Mouse (Mus musculus): ENCODE results near the gene Cdk18. TPM values are rescaled to one million over a fixed set of nuclear protein-coding genes. Genes with fewer than 3 reads are reported as not detected.

Gene Cdk18
- polyA plus RNA-seq, 1 experiment from 2014 or later, result 0.82 TPM

DNA sequence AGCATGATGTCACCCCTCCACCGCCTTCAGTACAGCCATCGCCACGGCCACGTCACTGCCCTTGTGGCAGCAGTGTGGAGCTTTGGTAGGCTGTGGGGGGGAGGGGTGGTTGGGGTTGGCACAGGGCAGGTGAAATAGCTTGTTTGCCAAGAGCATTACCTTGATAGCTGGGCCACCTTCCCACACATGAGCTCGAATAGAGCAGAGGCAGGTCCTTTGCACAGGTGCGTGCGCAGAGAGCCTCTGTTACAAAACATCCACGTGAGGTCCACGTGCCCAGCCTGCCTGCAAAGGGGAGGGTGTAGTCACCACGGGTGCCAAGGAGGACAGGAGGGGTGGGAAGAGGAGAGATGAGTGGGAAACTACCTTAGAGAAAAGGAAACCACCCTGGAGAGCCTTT is 63.9 kb downstream of the Cdk18 start:
- Histone ChIP-seq H3K36me3 (ENCODE audit: control insufficient read depth, insufficient read depth, low read length) (no peaks in the 10 kb centered on the region), H3K9ac (ENCODE audit: low read depth, low read length) (no peak overlapping the region), H3K9me3 (ENCODE audit: control insufficient read depth, low read length) (no peaks in the 10 kb centered on the region), H3K27me3 (ENCODE audit: control insufficient read depth, insufficient read depth, low read length) (no peaks in the 10 kb centered on the region), H3K4me2 (replicated peaks; ENCODE audit: low read depth, low read length) (no peak overlapping the region), H3K4me1 (replicated peaks; ENCODE audit: control insufficient read depth, insufficient read depth, low read length) (no peaks in the 10 kb centered on the region), H3K4me3 (ENCODE audit: low read depth, low read length) (no peak overlapping the region), H3K27ac (ENCODE audit: low read depth, low read length) (no peak overlapping the region)
- no peak for DNase-seq (ENCODE audit: low spot score)
- WGBS, result 88% methylated on average over 10 of the region's 10 CpGs
- ATAC-seq (ENCODE audit: low FRiP score), result no peak

GRCm38 (mm10) chr1:132070659-132071058 is 68.8 kb downstream of the Cdk18 start:
- Histone ChIP-seq H3K9me3 (ENCODE audit: control insufficient read depth, low read length) (no peaks in the 10 kb centered on the region), H3K4me3 (ENCODE audit: low read depth, low read length) (no peak overlapping the region), H3K9ac (ENCODE audit: low read depth, low read length) (no peak overlapping the region), H3K27ac (ENCODE audit: low read depth, low read length) (no peak overlapping the region), H3K4me1 (replicated peaks; ENCODE audit: control insufficient read depth, insufficient read depth, low read length) (peaks cover 5% of the 10 kb centered on the region), H3K4me2 (replicated peaks; ENCODE audit: low read depth, low read length) (no peak overlapping the region), H3K27me3 (ENCODE audit: control insufficient read depth, insufficient read depth, low read length) (peaks cover 21% of the 10 kb centered on the region), H3K36me3 (ENCODE audit: control insufficient read depth, insufficient read depth, low read length) (no peaks in the 10 kb centered on the region)
- ATAC-seq (ENCODE audit: low FRiP score) (no peak), DNase-seq (ENCODE audit: low spot score) (no peak)
- 88% methylated on average over 3 of the region's 3 CpGs for whole genome bisulfite sequencing

DNA sequence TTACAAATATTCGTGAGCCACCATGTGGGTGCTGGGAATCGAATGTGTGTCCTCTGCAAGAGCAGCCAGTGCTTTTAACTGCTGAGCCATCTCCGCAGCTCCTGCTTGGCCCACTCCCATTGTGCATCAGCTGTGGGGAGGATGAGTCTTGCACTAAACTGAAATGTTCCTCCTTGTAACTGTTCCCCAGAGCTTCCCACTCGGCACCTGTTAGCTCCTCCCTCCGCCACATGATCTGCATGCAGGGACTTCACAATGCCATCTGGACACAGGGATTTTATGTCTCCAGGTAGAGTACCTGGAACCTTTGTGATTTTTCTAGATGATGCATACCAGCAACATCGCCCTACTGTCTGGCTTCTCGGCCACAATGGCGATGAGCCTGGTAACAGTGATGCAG is 70.0 kb downstream of the Cdk18 start:
- no peaks in the 10 kb centered on the region for H3K36me3 ChIP-seq (ENCODE audit: control insufficient read depth, insufficient read depth, low read length)
- 85% methylated on average over 8 of the region's 8 CpGs for WGBS
- no peaks in the 10 kb centered on the region for H3K9me3 ChIP-seq (ENCODE audit: control insufficient read depth, low read length)
- H3K4me2 ChIP-seq (replicated peaks; ENCODE audit: low read depth, low read length), result no peak overlapping the region
- peaks cover 5% of the 10 kb centered on the region for H3K4me1 ChIP-seq (replicated peaks; ENCODE audit: control insufficient read depth, insufficient read depth, low read length)
- no peak overlapping the region for H3K27ac ChIP-seq (ENCODE audit: low read depth, low read length)
- no peak overlapping the region for H3K4me3 ChIP-seq (ENCODE audit: low read depth, low read length)
- DNase-seq (ENCODE audit: low spot score), result no peak
- peaks cover 23% of the 10 kb centered on the region for H3K27me3 ChIP-seq (ENCODE audit: control insufficient read depth, insufficient read depth, low read length)
- H3K9ac ChIP-seq (ENCODE audit: low read depth, low read length), result no peak overlapping the region
- ATAC-seq (ENCODE audit: low FRiP score), result no peak

DNA sequence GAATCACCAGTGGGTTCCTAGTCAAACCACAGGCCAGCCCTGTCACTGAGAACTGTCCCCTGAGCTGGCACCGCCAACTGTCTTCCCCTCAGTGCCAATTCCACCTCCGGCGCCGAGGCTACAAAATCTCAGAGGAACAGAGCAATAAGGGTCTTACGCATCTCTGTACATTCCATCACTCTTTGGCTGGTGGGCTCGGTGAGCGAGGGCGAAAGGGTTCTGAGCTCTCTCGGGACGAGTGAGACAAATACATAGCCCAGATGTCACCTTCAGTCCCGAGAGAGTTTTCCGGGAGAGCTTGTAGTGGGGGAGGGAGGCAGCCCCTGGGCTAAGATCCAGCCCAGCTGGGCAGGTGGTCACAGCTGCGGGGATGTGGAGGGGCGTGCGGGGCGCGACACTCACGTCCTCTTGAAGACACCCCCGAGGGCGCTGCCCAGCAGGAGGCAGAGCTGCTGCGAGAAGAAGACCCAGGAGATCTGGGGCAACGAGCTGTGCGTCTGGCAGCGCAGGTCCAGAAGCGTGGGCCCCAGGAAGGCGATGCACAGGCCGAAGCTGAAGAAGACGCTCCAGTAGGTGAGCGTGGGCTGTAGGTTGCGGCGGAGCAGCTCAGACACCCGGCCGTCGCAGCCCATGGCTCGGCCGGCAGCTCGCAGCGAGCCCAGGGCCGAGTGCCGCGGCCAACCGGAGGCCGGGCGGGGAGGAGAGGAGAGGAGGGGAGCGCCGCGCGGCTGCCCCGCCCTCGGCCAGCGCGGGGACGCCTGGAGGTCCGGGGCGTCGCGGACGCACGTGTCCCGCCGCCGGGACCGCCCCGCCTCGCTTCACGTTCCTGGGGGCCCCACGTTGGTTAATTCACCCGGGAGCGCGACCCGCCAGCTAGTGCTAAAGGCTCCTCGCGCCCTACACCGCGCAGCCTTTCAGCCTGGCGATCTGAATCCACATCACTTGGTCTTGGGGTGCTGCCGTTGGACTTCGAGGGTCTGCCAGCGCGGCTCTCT is 71.9 kb downstream of the Cdk18 start, which contains the start of gene Mfsd4a:
Gene Mfsd4a (minus strand): TSS at position 802 of the 995 bp plus-strand sequence.
- DNase-seq (ENCODE audit: low spot score), result peak; percentile 62
- Histone ChIP-seq H3K4me2 (replicated peaks; ENCODE audit: low read depth, low read length) (peak within 1 kb of the TSS; percentile 65), H3K36me3 (ENCODE audit: control insufficient read depth, insufficient read depth, low read length) (no peaks in the 10 kb centered on the region), H3K9me3 (ENCODE audit: control insufficient read depth, low read length) (no peaks in the 10 kb centered on the region), H3K4me3 (ENCODE audit: low read depth, low read length) (peak within 1 kb of the TSS; percentile 33), H3K9ac (ENCODE audit: low read depth, low read length) (peak within 1 kb of the TSS; percentile 34; the same call in 1 of the 2 replicates), H3K4me1 (replicated peaks; ENCODE audit: control insufficient read depth, insufficient read depth, low read length) (peaks cover 5% of the 10 kb centered on the region), H3K27me3 (ENCODE audit: control insufficient read depth, insufficient read depth, low read length) (peaks cover 23% of the 10 kb centered on the region), H3K27ac (ENCODE audit: low read depth, low read length) (no peak within 1 kb of the TSS)
- WGBS, result 3% methylated on average over 71 of the region's 80 CpGs
- ATAC-seq (ENCODE audit: low FRiP score), result peak; percentile 64

- Histone ChIP-seq H3K4me2 (replicated peaks; ENCODE audit: low read depth, low read length) (no peak overlapping the region), H3K27ac (ENCODE audit: low read depth, low read length) (no peak overlapping the region), H3K4me3 (ENCODE audit: low read depth, low read length) (no peak overlapping the region), H3K4me1 (replicated peaks; ENCODE audit: control insufficient read depth, insufficient read depth, low read length) (peaks cover 5% of the 10 kb centered on the region), H3K27me3 (ENCODE audit: control insufficient read depth, insufficient read depth, low read length) (peaks cover 23% of the 10 kb centered on the region), H3K9ac (ENCODE audit: low read depth, low read length) (no peak overlapping the region), H3K36me3 (ENCODE audit: control insufficient read depth, insufficient read depth, low read length) (no peaks in the 10 kb centered on the region), H3K9me3 (ENCODE audit: control insufficient read depth, low read length) (no peaks in the 10 kb centered on the region)
- DNase-seq (ENCODE audit: low spot score) (no peak), ATAC-seq (ENCODE audit: low FRiP score) (no peak)
- WGBS, result 80% methylated on average over 8 of the region's 8 CpGs
Observed at GRCm38 (mm10) chr1:132065475-132066172, 73.9 kb downstream of the Cdk18 start.

- Histone ChIP-seq H3K9me3 (ENCODE audit: control insufficient read depth, low read length) (no peaks in the 10 kb centered on the region), H3K9ac (ENCODE audit: low read depth, low read length) (no peak overlapping the region), H3K27me3 (ENCODE audit: control insufficient read depth, insufficient read depth, low read length) (peaks cover 23% of the 10 kb centered on the region), H3K4me3 (ENCODE audit: low read depth, low read length) (no peak overlapping the region), H3K4me1 (replicated peaks; ENCODE audit: control insufficient read depth, insufficient read depth, low read length) (peaks cover 5% of the 10 kb centered on the region), H3K36me3 (ENCODE audit: control insufficient read depth, insufficient read depth, low read length) (no peaks in the 10 kb centered on the region), H3K4me2 (replicated peaks; ENCODE audit: low read depth, low read length) (no peak overlapping the region), H3K27ac (ENCODE audit: low read depth, low read length) (no peak overlapping the region)
- DNase-seq (ENCODE audit: low spot score), result no peak
- ATAC-seq (ENCODE audit: low FRiP score), result no peak
- WGBS, result 67% methylated on average over 1 of the region's 1 CpGs
Observed at GRCm38 (mm10) chr1:132065001-132065400, 74.5 kb downstream of the Cdk18 start.

GRCm38 (mm10) chr1:132063096-132063495 is 76.4 kb downstream of the Cdk18 start:
- no peak for DNase-seq (ENCODE audit: low spot score)
- no peak for ATAC-seq (ENCODE audit: low FRiP score)

More at GRCm38 (mm10) chr1:132063096-132063495, 76.4 kb downstream of the Cdk18 start:
- Histone ChIP-seq H3K4me1 (replicated peaks; ENCODE audit: control insufficient read depth, insufficient read depth, low read length) (peaks cover 5% of the 10 kb centered on the region), H3K27ac (ENCODE audit: low read depth, low read length) (no peak overlapping the region), H3K4me3 (ENCODE audit: low read depth, low read length) (no peak overlapping the region), H3K9me3 (ENCODE audit: control insufficient read depth, low read length) (no peaks in the 10 kb centered on the region), H3K36me3 (ENCODE audit: control insufficient read depth, insufficient read depth, low read length) (no peaks in the 10 kb centered on the region), H3K9ac (ENCODE audit: low read depth, low read length) (no peak overlapping the region), H3K4me2 (replicated peaks; ENCODE audit: low read depth, low read length) (no peak overlapping the region), H3K27me3 (ENCODE audit: control insufficient read depth, insufficient read depth, low read length) (peaks cover 16% of the 10 kb centered on the region)
- 81% methylated on average over 4 of the region's 4 CpGs for WGBS

All from hindbrain, embryonic 11.5 days (tissue).